Mouse (Mus musculus) limb, embryonic 13.5 days (tissue): ENCODE measurements around the gene Nos2. TPM values are rescaled to one million over a fixed set of nuclear protein-coding genes. Genes with fewer than 3 reads are reported as not detected.

Experiments used
- ATAC-seq: fragments of 200-750 bp; cut with Nextera tagmentation; 2 replicates; pipeline ENCODE4 v1.8.0; 2017; ENCODE audit warnings: low read depth, moderate number of reproducible peaks, moderate TSS enrichment; ENCODE audit not compliant: low FRiP score
- H3K27ac ChIP-seq: fragments of 300-500 bp; sonication (generic); 2 replicates; pipeline ENCODE4 v1.5.1; 2015; ENCODE audit warnings: inconsistent platforms, mild to moderate bottlenecking, moderate library complexity
- H3K27me3 ChIP-seq: fragments of 300-500 bp; sonication (generic); 2 replicates; pipeline ENCODE4 v1.6.1; 2015; ENCODE audit warnings: mild to moderate bottlenecking, inconsistent platforms
- H3K36me3 ChIP-seq: fragments of 300-500 bp; sonication (generic); 2 replicates; pipeline ENCODE4 v1.6.1; 2015; ENCODE audit warnings: inconsistent platforms, mild to moderate bottlenecking, moderate library complexity
- H3K4me1 ChIP-seq: fragments of 300-500 bp; sonication (generic); 2 replicates; pipeline ENCODE4 v1.6.1; 2015; ENCODE audit warnings: inconsistent platforms
- H3K4me2 ChIP-seq: fragments of 300-500 bp; sonication (generic); replicated peaks from 2 replicates; pipeline ENCODE4 v1.6.1; 2015; ENCODE audit warnings: inconsistent platforms, mild to moderate bottlenecking, moderate library complexity
- H3K4me3 ChIP-seq: fragments of 300-500 bp; sonication (generic); 2 replicates; pipeline ENCODE4 v1.5.1; 2015; ENCODE audit warnings: moderate library complexity, mild to moderate bottlenecking, inconsistent platforms
- H3K9ac ChIP-seq: fragments of 300-500 bp; sonication (generic); 2 replicates; pipeline ENCODE4 v1.6.1; 2015; ENCODE audit warnings: mild to moderate bottlenecking, inconsistent platforms
- H3K9me3 ChIP-seq: fragments of 300-500 bp; sonication (generic); 2 replicates; pipeline ENCODE4 v1.6.1; 2016; ENCODE audit warnings: inconsistent platforms
- WGBS: fragments of 180-500 bp; shearing (Covaris S2); methylation state at CpG from one replicate; pipeline ENCODE4 v1.1.7; 2015; 5-methylcytosine and 5-hydroxymethylcytosine counted together
- polyA plus RNA-seq: library from polyadenylated mRNA; unstranded; fragments of >200 nt; fragmentation: Nextera tagmentation; extraction: Ambion mirVana; gene quantifications from 2 replicates; pipeline ENCODE4 v1.2.1, GENCODE M21; 2015

Gene Nos2
- polyA plus RNA-seq: 1.1 and 1.3 TPM in 2 replicates

DNA sequence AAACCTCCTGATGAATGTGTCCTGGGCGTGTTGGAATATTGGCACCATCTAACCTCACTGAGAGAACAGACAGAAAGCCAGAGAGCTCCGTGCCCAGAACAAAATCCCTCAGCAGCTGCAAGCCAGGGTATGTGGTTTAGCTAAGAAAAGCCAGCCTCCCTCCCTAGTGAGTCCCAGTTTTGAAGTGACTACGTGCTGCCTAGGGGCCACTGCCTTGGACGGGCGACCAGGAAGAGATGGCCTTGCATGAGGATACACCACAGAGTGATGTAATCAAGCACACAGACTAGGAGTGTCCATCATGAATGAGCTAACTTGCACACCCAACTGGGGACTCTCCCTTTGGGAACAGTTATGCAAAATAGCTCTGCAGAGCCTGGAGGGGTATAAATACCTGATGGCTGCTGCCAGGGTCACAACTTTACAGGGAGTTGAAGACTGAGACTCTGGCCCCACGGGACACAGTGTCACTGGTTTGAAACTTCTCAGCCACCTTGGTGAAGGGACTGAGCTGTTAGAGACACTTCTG lies at the start of gene Nos2:
Gene Nos2, plus strand, starts transcription at position 377 of the 529 bp plus-strand sequence.
- Histone ChIP-seq H3K27ac (no peak within 1 kb of the TSS), H3K36me3 (no peaks in the 10 kb centered on the region), H3K9ac (no peak within 1 kb of the TSS), H3K4me2 (no peak within 1 kb of the TSS), H3K4me1 (peaks cover 15% of the 10 kb centered on the region), H3K27me3 (peaks cover 40% of the 10 kb centered on the region), H3K9me3 (no peaks in the 10 kb centered on the region; the same call in 1 of the 2 replicates), H3K4me3 (no peak within 1 kb of the TSS)
- ATAC-seq: no peak
- WGBS: 49% methylated on average over 6 of the region's 6 CpGs

- no peaks in the 10 kb centered on the region for H3K9me3 ChIP-seq
- WGBS: 89% methylated on average over 4 of the region's 4 CpGs
Measured at GRCm38 (mm10) chr11:78870891-78871290, 49.7 kb upstream of the Nos2 start.

GRCm38 (mm10) chr11:78872782-78873181 lies 47.8 kb upstream of the Nos2 start:
- no peak overlapping the region for H3K4me3 ChIP-seq
- no peak overlapping the region for H3K27ac ChIP-seq
- no peaks in the 10 kb centered on the region for H3K36me3 ChIP-seq
- 60% methylated on average over 2 of the region's 2 CpGs for WGBS
- H3K27me3 ChIP-seq: no peaks in the 10 kb centered on the region
- H3K4me2 ChIP-seq: no peak overlapping the region
- H3K9ac ChIP-seq: no peak overlapping the region
- no peaks in the 10 kb centered on the region for H3K9me3 ChIP-seq
- 0 out of 2 replicates have a peak, but pooled peaks cover 6% of the 10 kb centered on the region for H3K4me1 ChIP-seq
- no peak for ATAC-seq

More at GRCm38 (mm10) chr11:78870891-78871290, 49.7 kb upstream of the Nos2 start:
- Histone ChIP-seq H3K36me3 (no peaks in the 10 kb centered on the region), H3K4me1 (0 out of 2 replicates have a peak, but pooled peaks cover 6% of the 10 kb centered on the region), H3K27ac (no peak overlapping the region), H3K9ac (no peak overlapping the region), H3K4me2 (no peak overlapping the region), H3K4me3 (no peak overlapping the region), H3K27me3 (no peaks in the 10 kb centered on the region)
- no peak for ATAC-seq

DNA sequence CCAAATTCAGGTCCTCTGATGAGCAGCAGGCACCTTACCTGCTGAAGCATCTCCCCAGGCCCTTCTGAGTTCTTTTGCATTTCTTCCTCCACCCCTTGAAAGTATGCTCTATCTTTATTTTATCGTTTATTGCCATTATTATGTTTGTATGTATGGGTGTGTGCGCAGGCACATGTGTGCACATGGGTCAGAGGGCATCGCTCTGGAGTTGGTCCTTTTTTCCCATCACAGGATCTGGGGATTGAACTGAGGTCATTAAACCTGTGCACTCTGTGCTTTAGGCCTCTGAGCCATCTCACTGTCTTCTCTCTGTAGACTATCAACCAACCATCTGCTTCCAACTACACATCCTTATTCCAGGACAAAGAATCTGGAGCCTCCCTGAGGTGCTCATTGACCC lies 40.9 kb upstream of the Nos2 start:
- no peaks in the 10 kb centered on the region for H3K27me3 ChIP-seq
- no peak for ATAC-seq
- WGBS: 100% methylated on average over 3 of the region's 3 CpGs
- no peaks in the 10 kb centered on the region for H3K4me1 ChIP-seq
- H3K36me3 ChIP-seq: no peaks in the 10 kb centered on the region
- no peak overlapping the region for H3K4me2 ChIP-seq
- no peak overlapping the region for H3K4me3 ChIP-seq
- H3K27ac ChIP-seq: no peak overlapping the region
- H3K9me3 ChIP-seq: no peaks in the 10 kb centered on the region
- no peak overlapping the region for H3K9ac ChIP-seq

- peak overlapping the region; percentile 39; the same call in 1 of the 2 replicates for H3K27ac ChIP-seq
- no peaks in the 10 kb centered on the region for H3K9me3 ChIP-seq
- H3K4me3 ChIP-seq: no peak overlapping the region
- no peak overlapping the region for H3K9ac ChIP-seq
- peaks cover 17% of the 10 kb centered on the region for H3K4me1 ChIP-seq
- H3K4me2 ChIP-seq: no peak overlapping the region
- no peaks in the 10 kb centered on the region for H3K36me3 ChIP-seq
- 57% methylated on average over 1 of the region's 1 CpGs for WGBS
- ATAC-seq: no peak
- no peaks in the 10 kb centered on the region for H3K27me3 ChIP-seq
Measured at GRCm38 (mm10) chr11:78886693-78887092, 33.9 kb upstream of the Nos2 start.

GRCm38 (mm10) chr11:78887102-78887971 lies 33.2 kb upstream of the Nos2 start:
- Histone ChIP-seq H3K36me3 (no peaks in the 10 kb centered on the region), H3K27ac (peak overlapping the region; percentile 63), H3K27me3 (no peaks in the 10 kb centered on the region), H3K4me3 (no peak overlapping the region), H3K4me1 (peaks cover 17% of the 10 kb centered on the region), H3K9me3 (no peaks in the 10 kb centered on the region), H3K4me2 (peak overlapping the region; percentile 30; the same call in 1 of the 2 replicates), H3K9ac (no peak overlapping the region)
- 26% methylated on average over 8 of the region's 9 CpGs for WGBS
- peak; percentile 40 for ATAC-seq

- Histone ChIP-seq H3K36me3 (no peaks in the 10 kb centered on the region), H3K9ac (no peak overlapping the region), H3K4me2 (no peak overlapping the region), H3K9me3 (no peaks in the 10 kb centered on the region), H3K27me3 (no peaks in the 10 kb centered on the region), H3K27ac (no peak overlapping the region), H3K4me1 (peaks cover 17% of the 10 kb centered on the region), H3K4me3 (no peak overlapping the region)
- ATAC-seq: no peak
- WGBS: 89% methylated on average over 4 of the region's 4 CpGs
Measured at GRCm38 (mm10) chr11:78889156-78889555, 31.4 kb upstream of the Nos2 start.

DNA sequence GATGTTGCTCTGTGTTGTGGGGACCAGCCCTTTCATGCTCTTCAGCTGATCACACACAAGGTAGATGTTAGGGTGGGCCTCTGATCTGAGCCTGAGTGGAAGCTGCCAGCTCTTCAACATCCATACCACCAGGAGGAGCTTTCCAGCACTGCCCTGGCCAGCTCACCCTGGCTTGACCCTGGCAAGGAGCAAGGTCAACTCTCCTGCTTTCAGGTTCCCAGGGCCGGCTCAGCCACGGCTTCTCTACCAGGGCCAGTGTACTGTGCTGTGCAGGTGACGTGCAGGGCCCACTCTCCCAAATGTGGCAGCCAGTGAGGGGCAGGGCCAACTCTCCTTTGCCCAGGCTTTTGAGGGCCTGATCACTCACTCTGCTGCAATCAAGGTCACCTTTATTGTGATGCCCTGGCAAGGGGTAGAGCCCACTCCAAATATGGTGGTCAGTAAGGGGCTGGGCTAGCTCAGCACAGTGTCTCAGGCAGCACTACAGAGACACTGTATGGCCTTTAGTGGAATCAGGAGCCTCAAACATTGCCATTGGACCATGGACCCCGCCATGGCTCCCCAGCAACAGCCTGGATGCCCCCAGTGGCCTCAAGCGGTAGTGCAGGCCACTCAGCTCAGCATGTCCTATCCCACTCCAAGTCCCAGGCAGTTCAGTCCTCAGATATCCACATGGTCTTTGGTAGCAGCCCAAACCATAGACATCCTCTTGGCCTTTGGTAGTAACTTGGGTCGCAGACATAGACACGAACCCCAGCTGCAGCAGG lies 24.0 kb upstream of the Nos2 start:
- WGBS: 81% methylated on average over 7 of the region's 7 CpGs
- Histone ChIP-seq H3K27ac (no peak overlapping the region), H3K9me3 (no peaks in the 10 kb centered on the region), H3K9ac (no peak overlapping the region), H3K27me3 (no peaks in the 10 kb centered on the region), H3K4me3 (no peak overlapping the region), H3K4me1 (no peaks in the 10 kb centered on the region), H3K36me3 (no peaks in the 10 kb centered on the region), H3K4me2 (no peak overlapping the region)
- ATAC-seq: no peak

- Histone ChIP-seq H3K4me1 (no peaks in the 10 kb centered on the region), H3K27me3 (0 out of 2 replicates have a peak, but pooled peaks cover 3% of the 10 kb centered on the region), H3K36me3 (no peaks in the 10 kb centered on the region), H3K4me2 (no peak overlapping the region), H3K4me3 (no peak overlapping the region), H3K27ac (no peak overlapping the region), H3K9ac (no peak overlapping the region), H3K9me3 (no peaks in the 10 kb centered on the region)
- no peak for ATAC-seq
- WGBS: 85% methylated on average over 6 of the region's 6 CpGs
Measured at GRCm38 (mm10) chr11:78915473-78915872, 5.1 kb upstream of the Nos2 start.

GRCm38 (mm10) chr11:78916410-78916809 lies 4.2 kb upstream of the Nos2 start:
- WGBS: 79% methylated on average over 1 of the region's 1 CpGs
- no peaks in the 10 kb centered on the region for H3K36me3 ChIP-seq
- H3K4me3 ChIP-seq: no peak overlapping the region
- ATAC-seq: no peak
- H3K9me3 ChIP-seq: no peaks in the 10 kb centered on the region
- no peak overlapping the region for H3K4me2 ChIP-seq
- H3K4me1 ChIP-seq: no peaks in the 10 kb centered on the region
- H3K27me3 ChIP-seq: 0 out of 2 replicates have a peak, but pooled peaks cover 3% of the 10 kb centered on the region
- H3K27ac ChIP-seq: no peak overlapping the region
- H3K9ac ChIP-seq: no peak overlapping the region

DNA sequence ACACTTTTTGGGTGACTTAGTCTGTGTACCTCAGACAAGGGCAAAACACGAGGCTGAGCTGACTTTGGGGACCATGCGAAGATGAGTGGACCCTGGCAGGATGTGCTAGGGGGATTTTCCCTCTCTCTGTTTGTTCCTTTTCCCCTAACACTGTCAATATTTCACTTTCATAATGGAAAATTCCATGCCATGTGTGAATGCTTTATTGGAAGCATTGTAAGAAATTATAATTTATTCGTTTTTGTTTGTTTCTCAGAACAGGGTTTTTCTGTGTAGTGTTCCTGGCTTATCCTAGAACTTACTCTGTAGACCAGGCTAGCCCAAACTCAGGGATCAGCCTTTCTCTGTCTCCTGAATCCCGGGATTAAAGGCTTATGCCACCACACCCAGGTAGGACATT lies 842 bp upstream of the Nos2 start:
- H3K4me3 ChIP-seq: no peak overlapping the region
- WGBS: 77% methylated on average over 4 of the region's 4 CpGs
- ATAC-seq: no peak
- H3K27me3 ChIP-seq: peaks cover 32% of the 10 kb centered on the region
- H3K4me1 ChIP-seq: peaks cover 10% of the 10 kb centered on the region
- H3K9me3 ChIP-seq: no peaks in the 10 kb centered on the region
- no peak overlapping the region for H3K9ac ChIP-seq
- no peak overlapping the region for H3K4me2 ChIP-seq
- no peak overlapping the region for H3K27ac ChIP-seq
- no peaks in the 10 kb centered on the region for H3K36me3 ChIP-seq
